Mouse (Mus musculus) MEL (cell line): ENCODE measurements around the gene Olfr545. TPM values are rescaled to one million over a fixed set of nuclear protein-coding genes. Genes with fewer than 3 reads are reported as not detected.

Experiments
- DNase-seq: peaks from one replicate; pipeline ENCODE4 v3.0.0; 2011; ENCODE audit warnings: low read depth, low spot score
- H3K27ac ChIP-seq: 2 replicates; pipeline ENCODE4 v1.5.1; 2012; ENCODE audit warnings: low read depth, mild to moderate bottlenecking, control low read depth, low read length, moderate library complexity; ENCODE audit not compliant: control insufficient read depth
- H3K27me3 ChIP-seq, 2 experiments: fragments of 150-350 bp in 1 of 2; sonication (generic) in 1 of 2; 2 replicates each; pipeline ENCODE4 v1.6.1; 2012; ENCODE audit warnings: low read length in 2 of 2, mild to moderate bottlenecking in 2 of 2, improper control_type of control experiment in 1 of 2, moderate library complexity in 1 of 2; ENCODE audit not compliant: insufficient read depth in 2 of 2, control insufficient read depth in 1 of 2
- H3K36me3 ChIP-seq, 2 experiments: 2 replicates each; pipeline ENCODE4 v1.6.1; 2012 to 2014; ENCODE audit warnings: low read length in 2 of 2, improper control_type of control experiment in 1 of 2, inconsistent platforms in 1 of 2, mild to moderate bottlenecking in 1 of 2; ENCODE audit not compliant: insufficient read depth in 2 of 2, control insufficient read depth in 1 of 2
- H3K4me1 ChIP-seq, 2 experiments: fragments of 150-350 bp in 1 of 2; sonication (generic) in 1 of 2; 2 replicates each; pipeline ENCODE4 v1.6.1; 2012; ENCODE audit warnings: low read length in 2 of 2, improper control_type of control experiment in 1 of 2, mild to moderate bottlenecking in 1 of 2; ENCODE audit not compliant: insufficient read depth in 2 of 2, control insufficient read depth in 1 of 2
- H3K4me3 ChIP-seq, 2 experiments: fragments of 150-350 bp in 1 of 2; sonication (generic) in 1 of 2; 2 replicates each; pipeline ENCODE4 v1.5.1; 2012; ENCODE audit warnings: low read depth in 2 of 2, low read length in 2 of 2, mild to moderate bottlenecking in 2 of 2, moderate library complexity in 2 of 2, control low read depth in 1 of 2, improper control_type of control experiment in 1 of 2; ENCODE audit not compliant: control insufficient read depth in 1 of 2, insufficient read depth in 1 of 2
- H3K79me2 ChIP-seq: 2 replicates; pipeline ENCODE4 v1.6.1; 2012; ENCODE audit warnings: mild to moderate bottlenecking, low read length, moderate library complexity; ENCODE audit not compliant: control insufficient read depth, poor library complexity, insufficient read depth
- H3K9ac ChIP-seq: 2 replicates; pipeline ENCODE4 v1.6.1; 2012; ENCODE audit warnings: low read depth, mild to moderate bottlenecking, control low read depth, low read length, moderate library complexity; ENCODE audit not compliant: control insufficient read depth, poor library complexity, severe bottlenecking
- H3K9me3 ChIP-seq: fragments of 150-350 bp; sonication (generic); replicated peaks from 2 replicates; pipeline ENCODE4 v1.6.1; 2012; ENCODE audit warnings: mild to moderate bottlenecking, low read length, improper control_type of control experiment, moderate library complexity; ENCODE audit not compliant: insufficient read depth
- CHD1 ChIP-seq: IDR thresholded peaks from 2 replicates; pipeline ENCODE4 v1.6.1; 2012; ENCODE audit warnings: low read depth, mild to moderate bottlenecking, inconsistent platforms, low read length, improper control_type of control experiment
- CTCF ChIP-seq, 3 experiments: IDR thresholded peaks in 2 of 3; conservative IDR thresholded peaks in 1 of 3; 2 replicates each; pipeline ENCODE4 v1.5.1; 2011 to 2012; ENCODE audit warnings: low read length in 3 of 3, low read depth in 2 of 3, mild to moderate bottlenecking in 2 of 3, improper control_type of control experiment in 1 of 3, inconsistent platforms in 1 of 3, mixed read lengths in 1 of 3, moderate library complexity in 1 of 3; ENCODE audit not compliant: control insufficient read depth in 1 of 3, insufficient read depth in 1 of 3, poor library complexity in 1 of 3, severe bottlenecking in 1 of 3
- GATA1 ChIP-seq: IDR thresholded peaks from 2 replicates; pipeline ENCODE4 v1.6.1; 2011; ENCODE audit warnings: low read depth, low read length, improper control_type of control experiment
- HCFC1 ChIP-seq: IDR thresholded peaks from 2 replicates; pipeline ENCODE4 v1.6.1; 2012; ENCODE audit warnings: low read depth, mild to moderate bottlenecking, inconsistent platforms, low read length, improper control_type of control experiment, moderate library complexity
- JUND ChIP-seq: IDR thresholded peaks from 2 replicates; pipeline ENCODE4 v1.6.1; 2011; ENCODE audit warnings: low read depth, mild to moderate bottlenecking, improper control_type of control experiment, low read length
- MAFK ChIP-seq: IDR thresholded peaks from 2 replicates; pipeline ENCODE4 v1.6.1; 2011; ENCODE audit warnings: low read depth, mild to moderate bottlenecking, low read length, improper control_type of control experiment, borderline replicate concordance
- MAZ ChIP-seq: IDR thresholded peaks from 2 replicates; pipeline ENCODE4 v1.6.1; 2012; ENCODE audit warnings: low read depth, mild to moderate bottlenecking, inconsistent platforms, low read length, improper control_type of control experiment
- MXI1 ChIP-seq: IDR thresholded peaks from 2 replicates; pipeline ENCODE4 v1.6.1; 2011; ENCODE audit warnings: mild to moderate bottlenecking, low read depth, low read length, improper control_type of control experiment
- MYB ChIP-seq: IDR thresholded peaks from 2 replicates; pipeline ENCODE4 v1.6.1; 2011; ENCODE audit warnings: mild to moderate bottlenecking, low read depth, low read length, improper control_type of control experiment
- MYC ChIP-seq: IDR thresholded peaks from 2 replicates; pipeline ENCODE4 v1.6.1; 2011; ENCODE audit warnings: low read depth, mild to moderate bottlenecking, low read length, improper control_type of control experiment, moderate library complexity
- NRF1 ChIP-seq: IDR thresholded peaks from 2 replicates; pipeline ENCODE4 v1.6.1; 2014; ENCODE audit warnings: low read depth, mild to moderate bottlenecking, inconsistent platforms, low read length, improper control_type of control experiment, moderate library complexity; ENCODE audit not compliant: poor library complexity, insufficient read depth, severe bottlenecking
- POLR2A ChIP-seq, 2 experiments: IDR thresholded peaks; 2 replicates each; pipeline ENCODE4 v1.6.1; 2011 to 2012; ENCODE audit warnings: low read length in 2 of 2, mild to moderate bottlenecking in 2 of 2, control low read depth in 1 of 2, improper control_type of control experiment in 1 of 2, low read depth in 1 of 2, moderate library complexity in 1 of 2; ENCODE audit not compliant: control insufficient read depth in 1 of 2, insufficient read depth in 1 of 2, poor library complexity in 1 of 2
- POLR2AphosphoS2 ChIP-seq: IDR thresholded peaks from 2 replicates; pipeline ENCODE4 v1.6.1; 2011; ENCODE audit warnings: low read length, improper control_type of control experiment
- POLR2AphosphoS5 ChIP-seq: IDR thresholded peaks from 2 replicates; pipeline ENCODE4 v1.6.1; 2012; ENCODE audit warnings: low read depth, borderline replicate concordance, mild to moderate bottlenecking, inconsistent platforms, low read length, moderate library complexity, mixed read lengths
- SIN3A ChIP-seq: IDR thresholded peaks from 2 replicates; pipeline ENCODE4 v1.6.1; 2012; ENCODE audit warnings: low read length, improper control_type of control experiment, inconsistent platforms
- TAL1 ChIP-seq: IDR thresholded peaks from 2 replicates; pipeline ENCODE4 v1.6.1; 2012; ENCODE audit warnings: mild to moderate bottlenecking, inconsistent platforms, low read length, moderate library complexity, mixed read lengths
- TCF12 ChIP-seq: IDR thresholded peaks from 2 replicates; pipeline ENCODE4 v1.6.1; 2014; ENCODE audit warnings: low read depth, mild to moderate bottlenecking, inconsistent platforms, low read length, improper control_type of control experiment, moderate library complexity
- UBTF ChIP-seq: IDR thresholded peaks from 2 replicates; pipeline ENCODE4 v1.6.1; 2012; ENCODE audit warnings: low read depth, mild to moderate bottlenecking, inconsistent platforms, low read length, improper control_type of control experiment, moderate library complexity, borderline replicate concordance; ENCODE audit not compliant: insufficient read depth
- USF2 ChIP-seq, 2 experiments: IDR thresholded peaks; 2 replicates each; pipeline ENCODE4 v1.6.1; 2011 to 2012; ENCODE audit warnings: improper control_type of control experiment in 2 of 2, low read length in 2 of 2, borderline replicate concordance in 1 of 2, inconsistent platforms in 1 of 2, low read depth in 1 of 2, mild to moderate bottlenecking in 1 of 2; ENCODE audit not compliant: insufficient read depth in 1 of 2
- ZC3H11A ChIP-seq: IDR thresholded peaks from 2 replicates; pipeline ENCODE4 v1.6.1; 2012; ENCODE audit warnings: low read depth, mild to moderate bottlenecking, inconsistent platforms, low read length, improper control_type of control experiment
- ZNF384 ChIP-seq: IDR thresholded peaks from 2 replicates; pipeline ENCODE4 v1.6.1; 2012; ENCODE audit warnings: low read depth, mild to moderate bottlenecking, inconsistent platforms, low read length, improper control_type of control experiment
- polyA plus RNA-seq, 2 experiments: library from polyadenylated mRNA; stranded (reverse) in 1 of 2; unstranded in 1 of 2; fragments of >175 nt in 1 of 2; fragments of >200 nt in 1 of 2; gene quantifications; 2 replicates each; pipeline versions ENCODE4 v1.2.1 to v1.2.4; 2012; ENCODE audit warnings: low replicate concordance in 2 of 2, low read depth in 1 of 2; ENCODE audit not compliant: insufficient read length in 2 of 2, insufficient read depth in 1 of 2, missing spikeins in 1 of 2
- total RNA-seq: library from RNA; depleted of rRNA; stranded (reverse); fragments of 300-350 nt; gene quantifications from 2 replicates; pipeline ENCODE4 v1.2.3, GENCODE M21; 2012

Olfr545 gene
- total and polyA plus RNA-seq, 3 experiments: 0.12 to 0.25 TPM; not detected in 1

GRCm38 (mm10) chr7:102509726-102510125 lies 10.4 kb upstream of the Olfr545 start:
- Histone ChIP-seq H3K4me1 (peaks cover 2 to 11% of the 10 kb centered on the region in 2 experiments; a peak in 3 of 4 replicates), H3K79me2 (peaks cover 1% of the 10 kb centered on the region; the same call in 1 of the 2 replicates), H3K9ac (no peak overlapping the region), H3K27me3 (no peaks in the 10 kb centered on the region), H3K9me3 (no peaks in the 10 kb centered on the region), H3K4me3 (no peak overlapping the region), H3K36me3 (peaks cover 0 to 6% of the 10 kb centered on the region in 2 experiments; a peak in 1 of 4 replicates), H3K27ac (no peak overlapping the region)
- no peak for DNase-seq
- TF ChIP-seq MYC: no peak

GRCm38 (mm10) chr7:102508666-102509065 lies 9.3 kb upstream of the Olfr545 start:
- Histone ChIP-seq H3K27ac (no peak overlapping the region), H3K27me3 (no peaks in the 10 kb centered on the region), H3K36me3 (peaks cover 0 to 2% of the 10 kb centered on the region in 2 experiments; a peak in 1 of 4 replicates), H3K4me1 (peaks cover 2 to 7% of the 10 kb centered on the region in 2 experiments; a peak in 2 of 4 replicates), H3K4me3 (no peak overlapping the region)
- TF ChIP-seq MYB (no peak), HCFC1 (no peak), USF2 (IDR thresholded peaks at IDR 0.05; ENCODE audit: borderline replicate concordance in 1 of 2, insufficient read depth in 1 of 2, low read depth in 1 of 2, low read length in 2 of 2) (no peak), JUND (no peak), MAFK (no peak), NRF1 (no peak), POLR2AphosphoS2 (no peak), ZNF384 (no peak), MXI1 (no peak), POLR2A (IDR thresholded peaks at IDR 0.05; ENCODE audit: control insufficient read depth in 1 of 2, insufficient read depth in 1 of 2, low read depth in 1 of 2, low read length in 2 of 2, poor library complexity in 1 of 2) (no peak), CTCF (IDR thresholded peaks at IDR 0.05 in 2 of 3, conservative IDR thresholded peaks at IDR 0.05 in 1 of 3; ENCODE audit: control insufficient read depth in 1 of 3, insufficient read depth in 1 of 3, low read depth in 2 of 3, low read length in 3 of 3, poor library complexity in 1 of 3, severe bottlenecking in 1 of 3) (no peak), CHD1 (no peak)
- TF ChIP-seq, all 39 proteins: peak for 0
- Histone ChIP-seq H3K79me2 (peaks cover 1% of the 10 kb centered on the region; the same call in 1 of the 2 replicates), H3K9ac (no peak overlapping the region), H3K9me3 (no peaks in the 10 kb centered on the region)
- no peak for DNase-seq

GRCm38 (mm10) chr7:102508066-102508465 lies 8.7 kb upstream of the Olfr545 start:
- no peaks in the 10 kb centered on the region for H3K27me3 ChIP-seq
- H3K4me3 ChIP-seq: no peak overlapping the region
- no peaks in the 10 kb centered on the region for H3K9me3 ChIP-seq
- H3K27ac ChIP-seq: no peak overlapping the region
- H3K36me3 ChIP-seq: peaks cover 0 to 2% of the 10 kb centered on the region in 2 experiments; a peak in 1 of 4 replicates
- H3K9ac ChIP-seq: no peak overlapping the region
- no peak for DNase-seq
- H3K4me1 ChIP-seq: peaks cover 0 to 4% of the 10 kb centered on the region in 2 experiments; a peak in 2 of 4 replicates
- H3K79me2 ChIP-seq: peaks cover 1% of the 10 kb centered on the region; the same call in 1 of the 2 replicates
- TF ChIP-seq ZC3H11A (no peak), MAZ (no peak), JUND (no peak), CHD1 (no peak), UBTF (no peak), MYC (no peak), ZNF384 (no peak), GATA1 (no peak), SIN3A (no peak), POLR2AphosphoS5 (no peak), TAL1 (no peak), TCF12 (no peak)
